Mouse (Mus musculus): Measurements from ENCODE around the gene Degs2.

GRCm38 (mm10) chr12:108642019-108642418 is 60.1 kb downstream of the Degs2 start:
- TF ChIP-seq POLR2A (IDR thresholded peaks at IDR 0.05; ENCODE audit: low read depth, low read length) = no peak
- TF ChIP-seq CTCF (IDR thresholded peaks at IDR 0.05; ENCODE audit: borderline replicate concordance, insufficient read depth, low read length) = no peak
